Mouse (Mus musculus): ENCODE measurements around the gene Fdx1.

DNA sequence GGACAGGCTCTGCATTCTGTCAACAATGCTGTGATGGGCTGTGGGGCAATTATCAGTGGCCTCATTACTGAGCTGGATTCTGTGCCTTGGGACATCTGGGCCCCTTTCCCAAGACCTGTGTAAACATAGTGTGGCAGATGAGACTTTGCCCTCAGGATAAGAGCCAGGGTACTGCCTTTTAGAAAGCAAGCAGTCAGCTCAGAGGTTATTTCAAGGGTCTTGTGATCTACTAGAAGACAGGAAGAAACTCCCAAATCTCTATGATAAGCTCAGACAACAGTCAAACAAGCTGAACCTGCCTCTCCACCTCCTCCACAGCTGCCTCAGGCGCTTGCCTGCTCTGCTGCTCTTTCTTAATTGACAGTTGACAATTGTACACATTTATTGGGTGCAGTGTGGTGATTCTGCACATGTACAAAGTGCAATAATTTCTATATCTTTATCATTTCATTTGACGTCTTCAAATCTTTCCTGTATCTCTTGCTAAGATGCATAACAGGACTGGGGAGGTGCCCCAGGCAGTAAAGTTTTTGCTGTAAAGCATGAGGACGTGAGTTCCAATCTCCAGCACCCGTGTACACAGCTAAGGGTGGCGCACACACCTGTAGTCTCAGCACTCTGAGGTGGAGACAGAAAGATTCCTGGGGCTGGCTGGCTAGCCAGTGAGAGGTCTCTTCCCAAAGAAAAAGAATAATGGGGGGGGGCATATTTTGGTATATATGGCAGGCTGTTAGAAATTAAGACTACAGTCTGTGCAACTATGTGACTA is 32.2 kb upstream of the Fdx1 start:
- TF ChIP-seq CTCF (IDR thresholded peaks at IDR 0.05; ENCODE audit: low read depth, low read length): no peak
- no peak for TF ChIP-seq POLR2A (IDR thresholded peaks at IDR 0.05; ENCODE audit: borderline replicate concordance, low read depth, low read length)
